Mouse (Mus musculus) small intestine, adult 2 months (tissue): ENCODE data around the gene 1600014C23Rik.

Experiments used
- CTCF ChIP-seq: fragments of 200-500 bp; IDR thresholded peaks from 2 replicates; pipeline ENCODE4 v1.5.1; 2012; ENCODE audit warnings: low read depth, mild to moderate bottlenecking, control low read depth, inconsistent platforms, low read length, moderate library complexity, mixed read lengths; ENCODE audit not compliant: insufficient replicate concordance, insufficient read length; ENCODE audit errors: extremely low read depth
- POLR2A ChIP-seq: fragments of 200-500 bp; IDR thresholded peaks from 2 replicates; pipeline ENCODE4 v1.6.1; 2012; ENCODE audit warnings: low read depth, mild to moderate bottlenecking, control low read depth, inconsistent platforms, low read length, moderate library complexity

DNA sequence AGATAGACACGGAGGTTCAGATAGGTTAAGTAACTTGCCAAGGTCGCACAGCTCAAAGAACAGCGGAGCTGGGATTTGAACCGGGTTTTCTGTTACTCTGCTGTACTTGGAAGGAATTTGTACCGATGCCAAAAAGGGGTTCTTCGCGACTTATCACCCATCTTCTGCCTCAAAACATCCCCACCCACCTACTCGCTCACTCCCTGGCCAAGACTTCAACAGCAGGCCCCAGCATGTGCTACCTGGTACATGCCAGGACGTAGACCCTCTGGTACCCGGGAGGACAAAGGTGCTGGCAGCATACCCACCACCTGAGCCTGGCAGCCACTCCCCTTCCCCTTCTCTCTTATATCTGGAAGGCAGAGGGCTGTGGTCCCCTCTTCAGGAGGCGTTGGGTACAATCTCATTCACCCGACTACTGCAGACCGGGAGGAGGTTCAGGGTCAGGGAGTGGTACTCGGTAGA, 48.9 kb downstream of the 1600014C23Rik start:
- TF ChIP-seq CTCF (no peak), POLR2A (no peak)
